In the genomic region with DNA sequence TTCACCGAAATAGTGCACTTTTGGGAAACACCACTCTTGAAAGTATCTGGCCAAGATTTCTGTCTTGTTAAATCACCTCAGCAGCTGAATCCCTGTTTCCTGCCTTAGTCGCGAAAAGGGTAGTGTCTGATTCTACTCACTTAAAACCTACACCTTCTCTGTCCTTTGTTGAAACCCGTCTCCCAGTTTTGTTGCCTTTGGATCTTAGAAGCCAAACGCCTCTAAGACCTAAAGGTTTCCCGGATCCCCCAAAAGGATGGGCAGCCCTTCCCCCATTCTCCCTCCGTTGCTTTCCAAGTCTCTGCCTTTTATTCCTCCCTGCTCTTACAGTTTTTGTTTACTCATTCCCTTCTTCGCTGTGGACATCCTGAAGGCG, we compare ENCODE assay signal across 8 mouse cellular contexts. TPM values are rescaled to one million over a fixed set of nuclear protein-coding genes. Genes with fewer than 3 reads are reported as not detected.
DNase-seq lines count a peak whose midpoint lies in the region; ATAC-seq and TF ChIP-seq lines count a peak whose summit lies in the region.

No protein-coding gene starts in this region.

- no peak overlapping the region for H3K27ac ChIP-seq in heart, embryonic 12.5 days (ENCODE audit: poor library complexity, severe bottlenecking)
- H3K27ac ChIP-seq in midbrain, embryonic 10.5 days (replicated peaks), result no peak overlapping the region
- no peak overlapping the region for H3K27ac ChIP-seq in midbrain, postnatal 0 days (ENCODE audit: low read depth, low read length)
- peak overlapping the region; percentile 100 for H3K27ac ChIP-seq in limb, embryonic 10.5 days

- no peak overlapping the region for H3K9ac ChIP-seq in heart, embryonic 12.5 days
- no peak overlapping the region for H3K9ac ChIP-seq in midbrain, postnatal 0 days (replicated peaks; ENCODE audit: low read length, poor library complexity, severe bottlenecking)

- no peaks in the 10 kb centered on the region for H3K36me3 ChIP-seq in heart, embryonic 12.5 days
- no peaks in the 10 kb centered on the region for H3K36me3 ChIP-seq in midbrain, embryonic 10.5 days
- no peaks in the 10 kb centered on the region for H3K36me3 ChIP-seq in midbrain, postnatal 0 days (ENCODE audit: insufficient read depth, low read length)
- H3K36me3 ChIP-seq in limb, embryonic 10.5 days, result no peaks in the 10 kb centered on the region

- no peak for TF ChIP-seq CTCF in midbrain, postnatal 0 days (IDR thresholded peaks at IDR 0.05)

- H3K4me3 ChIP-seq in heart, embryonic 12.5 days, result peak overlapping the region; percentile 49
- H3K4me3 ChIP-seq in midbrain, embryonic 10.5 days, result peak overlapping the region; percentile 61
- H3K4me3 ChIP-seq in midbrain, postnatal 0 days (ENCODE audit: low read depth, low read length), result no peak overlapping the region
- peak overlapping the region; percentile 85 for H3K4me3 ChIP-seq in limb, embryonic 10.5 days

- no peak for DNase-seq in heart, postnatal 10 days
- DNase-seq in midbrain, embryonic 10.5 days (ENCODE audit: low spot score), result no peak
- no peak for DNase-seq in midbrain, postnatal 0 days (ENCODE audit: low spot score)
- no peak for DNase-seq in limb, embryonic 10.5 days (ENCODE audit: low spot score)
- no peak for DNase-seq in left cerebral cortex, adult 18-20 months (ENCODE audit: low spot score in 2 of 2)
- no peak for DNase-seq in left cerebral cortex, postnatal 36 days (ENCODE audit: low spot score in 2 of 2)

- no peaks in the 10 kb centered on the region for H3K9me3 ChIP-seq in heart, embryonic 12.5 days (replicated peaks)
- H3K9me3 ChIP-seq in midbrain, embryonic 10.5 days (replicated peaks), result no peaks in the 10 kb centered on the region
- no peaks in the 10 kb centered on the region for H3K9me3 ChIP-seq in midbrain, postnatal 0 days (ENCODE audit: low read length)
- no peaks in the 10 kb centered on the region for H3K9me3 ChIP-seq in limb, embryonic 10.5 days (replicated peaks)

- no peak for ATAC-seq in heart, embryonic 12.5 days (ENCODE audit: insufficient number of reproducible peaks, low FRiP score)
- ATAC-seq in midbrain, postnatal 0 days (ENCODE audit: low FRiP score), result no peak
- no peak for ATAC-seq in erythroid progenitor cell, adult 5-6 weeks (replicated peaks; ENCODE audit: low FRiP score, poor library complexity, severe bottlenecking)

- 9% methylated on average over 9 of the region's 9 CpGs for WGBS in heart, embryonic 12.5 days
- 6% methylated on average over 9 of the region's 9 CpGs for WGBS in midbrain, embryonic 10.5 days
- WGBS in midbrain, postnatal 0 days, result 13% methylated on average over 9 of the region's 9 CpGs
- WGBS in limb, embryonic 10.5 days, result 7% methylated on average over 9 of the region's 9 CpGs

- peaks cover 22% of the 10 kb centered on the region for H3K27me3 ChIP-seq in heart, embryonic 12.5 days (replicated peaks)
- peaks cover 69% of the 10 kb centered on the region for H3K27me3 ChIP-seq in midbrain, embryonic 10.5 days (ENCODE audit: low read depth, poor library complexity, severe bottlenecking)
- H3K27me3 ChIP-seq in midbrain, postnatal 0 days (ENCODE audit: insufficient read depth, low read length), result peaks cover 25% of the 10 kb centered on the region
- H3K27me3 ChIP-seq in limb, embryonic 10.5 days (ENCODE audit: low read depth, poor library complexity, severe bottlenecking), result no peaks in the 10 kb centered on the region

- H3K4me2 ChIP-seq in heart, embryonic 12.5 days, result peak overlapping the region; percentile 76
- H3K4me2 ChIP-seq in midbrain, postnatal 0 days (ENCODE audit: low read depth, low read length, poor library complexity, severe bottlenecking), result no peak overlapping the region

- intact Hi-C loops in heart, postnatal 10 days (cut with DNase I), result loop anchor here (2.0 to 10.0 kb wide), 4 partner anchors 31 to 781 kb away; no protein-coding TSS in a partner anchor
- intact Hi-C loops in left cerebral cortex, postnatal 36 days (cut with DNase I), result loop anchor here (10.0 kb wide), 1 partner anchor 501 kb away; no protein-coding TSS in a partner anchor

- H3K4me1 ChIP-seq in heart, embryonic 12.5 days (replicated peaks), result peaks cover 15% of the 10 kb centered on the region
- peaks cover 58% of the 10 kb centered on the region for H3K4me1 ChIP-seq in midbrain, embryonic 10.5 days
- no peaks in the 10 kb centered on the region for H3K4me1 ChIP-seq in midbrain, postnatal 0 days (ENCODE audit: insufficient read depth, low read length)
- H3K4me1 ChIP-seq in limb, embryonic 10.5 days, result peaks cover 55% of the 10 kb centered on the region

RNA-seq across cellular contexts. Expression of gene Mecom, which starts 32.0 kb away (rescaled TPM):
- polyA plus RNA-seq in heart, embryonic 12.5 days (2016; fragmentation: Nextera tagmentation; extraction: Ambion mirVana), result 38.7 and 43.8 TPM in 2 replicates
- 10 to 100 TPM; 27.4 to 35.8 TPM for total RNA-seq in heart, postnatal 10 days (2021)
- 22.6 and 34.8 TPM in 2 replicates for polyA plus RNA-seq in midbrain, embryonic 10.5 days (2016; fragmentation: Nextera tagmentation; extraction: Ambion mirVana)
- 4.7 and 5.1 TPM in 2 replicates for total RNA-seq in midbrain, postnatal 0 days (2014; rRNA removed)
- polyA plus RNA-seq in midbrain, postnatal 0 days (2015; fragmentation: Nextera tagmentation; extraction: Ambion mirVana), result 2.0 and 2.6 TPM in 2 replicates
- 167 and 217 TPM in 2 replicates for polyA plus RNA-seq in limb, embryonic 10.5 days (2016; fragmentation: Nextera tagmentation; extraction: Ambion mirVana)
- total RNA-seq in erythroid progenitor cell, adult 5-6 weeks (2015; ENCODE audit: low replicate concordance), result not detected in 2 replicates
- total RNA-seq in erythroid progenitor cell, adult 5-6 weeks (2017; ENCODE audit: low replicate concordance), result 0.64 and 0.68 TPM in 2 replicates
- 1 to 10 TPM; 3.5 to 4.2 TPM for total RNA-seq in left cerebral cortex, adult 18-20 months (2021)
- 1 to 10 TPM; 2.2 to 5.0 TPM for total RNA-seq in left cerebral cortex, postnatal 36 days (2021)
